Mouse (Mus musculus) lung, embryonic 16.5 days (tissue): ENCODE measurements around the gene Lbhd2. TPM values are rescaled to one million over a fixed set of nuclear protein-coding genes. Genes with fewer than 3 reads are reported as not detected.

Source experiments
- ATAC-seq: fragments of 200-750 bp; cut with Nextera tagmentation; 2 replicates; pipeline ENCODE4 v1.8.0; 2017; ENCODE audit warnings: low read depth, mild to moderate bottlenecking, moderate library complexity
- H3K27ac ChIP-seq: fragments of 300-500 bp; sonication (generic); 2 replicates; pipeline ENCODE4 v1.5.1; 2014; ENCODE audit warnings: mild to moderate bottlenecking, control low read depth, low read length
- H3K27me3 ChIP-seq: fragments of 300-500 bp; sonication (generic); 2 replicates; pipeline ENCODE4 v1.6.1; 2014; ENCODE audit warnings: low read depth, low read length, mixed read lengths; ENCODE audit not compliant: control insufficient read depth, insufficient read depth
- H3K36me3 ChIP-seq: fragments of 300-500 bp; sonication (generic); 2 replicates; pipeline ENCODE4 v1.6.1; 2014; ENCODE audit warnings: low read length; ENCODE audit not compliant: control insufficient read depth, insufficient read depth
- H3K4me1 ChIP-seq: fragments of 300-500 bp; sonication (generic); replicated peaks from 2 replicates; pipeline ENCODE4 v1.6.1; 2014; ENCODE audit warnings: low read length, mixed read lengths; ENCODE audit not compliant: control insufficient read depth, insufficient read depth
- H3K4me2 ChIP-seq: fragments of 300-500 bp; sonication (generic); 2 replicates; pipeline ENCODE4 v1.6.1; 2014; ENCODE audit warnings: low read depth, low read length, control low read depth
- H3K4me3 ChIP-seq: fragments of 300-500 bp; sonication (generic); 2 replicates; pipeline ENCODE4 v1.5.1; 2014; ENCODE audit warnings: mild to moderate bottlenecking, low read length, control low read depth
- H3K9ac ChIP-seq: fragments of 300-500 bp; sonication (generic); 2 replicates; pipeline ENCODE4 v1.6.1; 2014; ENCODE audit warnings: low read length, control low read depth
- H3K9me3 ChIP-seq: fragments of 300-500 bp; sonication (generic); 2 replicates; pipeline ENCODE4 v1.6.1; 2016; ENCODE audit warnings: low read length; ENCODE audit not compliant: control insufficient read depth
- WGBS: fragments of 180-500 bp; shearing (Covaris S2); extraction: QIAGEN DNeasy Blood & Tissue Kit; methylation state at CpG from one replicate; pipeline ENCODE4 v1.1.7; 2014; 5-methylcytosine and 5-hydroxymethylcytosine counted together
- polyA plus RNA-seq: library from polyadenylated mRNA; unstranded; fragments of >200 nt; fragmentation: Nextera tagmentation; extraction: Ambion mirVana; gene quantifications from 2 replicates; pipeline ENCODE4 v1.2.1, GENCODE M21; 2015

Gene Lbhd2
- polyA plus RNA-seq, 1 experiment from 2014 or later = 0.80 TPM

DNA sequence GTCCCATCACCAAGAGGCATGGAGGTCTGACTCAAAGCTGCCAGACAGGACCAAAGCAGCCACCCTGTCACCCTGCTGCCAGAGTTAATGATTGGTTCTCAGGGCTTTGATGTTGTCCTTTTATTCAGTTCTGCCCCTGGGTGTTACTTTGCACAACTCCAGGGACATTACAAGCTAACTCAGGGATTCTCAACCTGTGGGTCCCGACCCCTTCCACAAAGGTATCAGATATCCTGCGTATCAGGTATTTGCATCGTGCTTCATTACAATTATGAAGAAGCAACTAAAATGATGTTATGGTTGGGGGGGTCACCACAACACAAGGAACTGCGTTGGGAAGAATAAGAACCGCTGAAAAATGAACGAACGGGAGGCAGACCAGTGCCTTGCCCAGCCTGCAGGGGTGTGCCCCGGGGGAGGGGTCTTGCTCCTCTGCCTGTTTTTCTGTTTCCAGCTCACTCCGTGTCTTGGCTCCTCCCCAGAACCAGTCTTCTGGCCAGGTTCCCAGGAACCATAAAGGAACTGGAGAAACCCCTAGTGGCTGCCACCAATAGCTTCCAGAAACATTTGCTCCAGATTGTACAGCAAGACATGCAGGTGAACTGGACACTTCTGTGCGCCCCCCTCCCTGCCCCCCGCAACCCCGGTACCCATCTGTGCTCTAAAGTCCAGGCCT is 21.0 kb downstream of the Lbhd2 start:
- 55% methylated on average over 12 of the region's 12 CpGs for WGBS
- Histone ChIP-seq H3K4me1 (peaks cover 31% of the 10 kb centered on the region), H3K27me3 (peaks cover 64% of the 10 kb centered on the region)

DNA sequence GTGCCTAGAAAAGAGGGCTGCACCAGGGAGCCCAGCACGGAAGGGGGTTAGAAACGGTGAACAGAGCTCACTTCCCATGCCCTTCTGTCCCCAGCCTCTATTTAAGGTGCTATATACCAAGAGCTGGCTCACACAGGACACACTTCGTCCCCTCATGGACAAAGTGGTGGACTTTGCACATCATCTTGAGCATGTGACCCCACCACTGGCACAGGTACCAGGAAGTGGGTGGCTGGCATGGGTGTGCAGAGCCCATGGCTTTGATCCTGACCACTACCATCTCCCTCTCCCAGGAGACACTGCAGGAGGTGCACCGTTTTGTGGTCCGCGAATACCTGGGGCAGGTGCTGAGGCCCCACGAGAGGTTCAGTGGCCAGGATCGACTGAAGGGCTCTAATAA is 21.8 kb downstream of the Lbhd2 start:
- no peak overlapping the region for H3K9ac ChIP-seq
- peaks cover 31% of the 10 kb centered on the region for H3K4me1 ChIP-seq
- no peaks in the 10 kb centered on the region for H3K9me3 ChIP-seq
- H3K36me3 ChIP-seq = no peaks in the 10 kb centered on the region
- ATAC-seq = no peak
- H3K27ac ChIP-seq = no peak overlapping the region
- WGBS = 34% methylated on average over 8 of the region's 8 CpGs
- H3K4me2 ChIP-seq = no peak overlapping the region
- no peak overlapping the region for H3K4me3 ChIP-seq
- peaks cover 56% of the 10 kb centered on the region for H3K27me3 ChIP-seq

More for the DNA sequence above, 21.0 kb downstream of the Lbhd2 start:
- H3K9ac ChIP-seq = no peak overlapping the region
- no peak overlapping the region for H3K27ac ChIP-seq
- H3K4me2 ChIP-seq = no peak overlapping the region
- no peak overlapping the region for H3K4me3 ChIP-seq
- ATAC-seq = no peak
- no peaks in the 10 kb centered on the region for H3K9me3 ChIP-seq
- no peaks in the 10 kb centered on the region for H3K36me3 ChIP-seq

DNA sequence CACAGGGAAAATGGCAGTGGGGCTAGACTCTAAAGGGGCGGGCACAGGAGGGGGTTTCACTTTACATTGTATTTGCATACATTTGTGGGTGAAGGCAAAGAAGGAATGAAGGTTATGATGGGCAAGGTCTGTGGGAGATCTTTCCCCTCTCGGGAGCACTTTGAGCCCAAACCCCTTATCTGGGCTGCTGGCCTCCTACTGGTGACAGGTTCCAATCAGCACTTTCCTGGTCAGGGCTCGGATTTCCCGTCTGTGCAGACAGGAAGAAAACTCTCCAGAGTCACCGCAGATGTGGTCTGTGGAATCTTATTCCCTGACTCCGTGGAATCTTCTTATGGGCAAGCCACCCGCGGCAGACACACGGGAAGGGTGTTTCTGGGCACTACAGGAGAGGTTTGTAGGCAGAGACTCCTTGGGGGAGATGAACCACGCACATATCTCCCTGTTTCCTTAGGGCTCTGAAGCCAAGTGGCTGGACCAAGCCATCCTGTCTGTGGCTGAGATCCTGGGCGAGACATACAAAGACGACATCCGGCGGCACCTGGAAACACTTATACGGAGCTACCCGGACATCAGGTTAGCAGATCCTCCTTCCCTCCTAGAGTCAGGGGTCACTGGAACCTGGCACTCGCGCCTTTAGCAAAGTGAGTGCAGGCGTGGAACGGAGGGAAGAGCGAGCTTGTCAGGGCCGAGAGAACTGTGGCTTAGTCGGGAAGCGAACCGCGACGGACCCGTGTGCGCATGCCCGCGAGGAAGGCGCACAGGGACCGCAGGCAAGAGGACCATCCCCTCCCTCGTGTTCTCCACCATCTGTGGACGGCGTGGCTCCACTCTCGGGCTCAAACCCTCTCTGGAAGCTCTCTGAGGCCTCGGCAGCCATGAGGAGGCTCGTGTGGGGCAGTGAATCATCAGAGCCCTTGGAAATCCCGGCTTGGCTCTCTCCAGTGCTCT is 22.6 kb downstream of the Lbhd2 start:
- Histone ChIP-seq H3K36me3 (no peaks in the 10 kb centered on the region), H3K9ac (peak overlapping the region; percentile 57), H3K27ac (0 out of 2 replicates have a peak overlapping the region, but pooled peaks have one; percentile 2), H3K27me3 (peaks cover 48% of the 10 kb centered on the region), H3K4me1 (peaks cover 30% of the 10 kb centered on the region), H3K4me3 (peak overlapping the region; percentile 40), H3K4me2 (peak overlapping the region; percentile 73), H3K9me3 (no peaks in the 10 kb centered on the region)
- WGBS = 1% methylated on average over 40 of the region's 40 CpGs
- ATAC-seq = no peak

DNA sequence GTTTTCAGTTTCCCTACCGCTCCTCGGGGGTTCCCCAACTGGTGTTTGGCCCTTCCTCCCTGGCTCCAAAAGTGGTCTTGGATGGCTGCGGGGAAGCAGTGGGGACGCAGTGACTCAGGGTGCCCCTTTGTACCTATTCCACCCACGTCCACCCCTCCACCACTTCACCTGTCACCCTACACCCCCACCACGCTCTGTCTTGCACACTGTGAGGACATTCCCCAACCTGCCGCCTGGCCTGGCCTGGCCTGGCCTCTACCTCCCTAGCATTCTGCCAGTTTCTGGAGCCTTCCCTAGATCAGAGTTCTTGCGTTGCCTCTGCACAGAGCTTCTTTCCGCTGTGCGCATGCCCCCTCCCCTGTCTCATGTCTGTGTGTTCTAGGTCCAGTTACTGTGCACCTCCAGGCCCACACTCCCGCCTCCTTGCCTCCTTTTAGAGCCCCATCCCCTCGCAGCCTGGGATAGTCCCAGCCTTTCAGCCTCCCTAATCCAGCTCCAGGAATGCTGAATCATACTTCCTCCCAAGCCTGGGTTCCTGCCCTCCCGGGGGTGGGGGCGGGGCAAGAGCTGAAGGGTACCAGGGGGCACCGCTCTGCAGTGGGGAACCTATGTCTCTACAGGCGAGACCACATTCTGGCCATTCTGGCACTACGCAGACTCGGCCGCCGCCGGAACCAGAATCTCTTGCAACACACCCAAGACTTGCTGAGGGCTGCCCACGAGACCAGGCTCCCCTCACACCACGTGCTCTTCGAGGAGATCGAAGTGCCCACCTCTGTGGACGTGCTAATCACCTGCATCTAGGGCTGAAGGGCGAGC is 23.6 kb downstream of the Lbhd2 start:
- Histone ChIP-seq H3K9ac (no peak overlapping the region; the same call in none of the 2 replicates), H3K4me2 (peak overlapping the region; percentile 73), H3K27ac (no peak overlapping the region; the same call in 1 of the 2 replicates), H3K4me3 (peak overlapping the region; percentile 40), H3K4me1 (peaks cover 28% of the 10 kb centered on the region), H3K27me3 (peaks cover 38% of the 10 kb centered on the region), H3K36me3 (no peaks in the 10 kb centered on the region), H3K9me3 (no peaks in the 10 kb centered on the region)
- ATAC-seq = no peak
- WGBS = 15% methylated on average over 27 of the region's 27 CpGs

DNA sequence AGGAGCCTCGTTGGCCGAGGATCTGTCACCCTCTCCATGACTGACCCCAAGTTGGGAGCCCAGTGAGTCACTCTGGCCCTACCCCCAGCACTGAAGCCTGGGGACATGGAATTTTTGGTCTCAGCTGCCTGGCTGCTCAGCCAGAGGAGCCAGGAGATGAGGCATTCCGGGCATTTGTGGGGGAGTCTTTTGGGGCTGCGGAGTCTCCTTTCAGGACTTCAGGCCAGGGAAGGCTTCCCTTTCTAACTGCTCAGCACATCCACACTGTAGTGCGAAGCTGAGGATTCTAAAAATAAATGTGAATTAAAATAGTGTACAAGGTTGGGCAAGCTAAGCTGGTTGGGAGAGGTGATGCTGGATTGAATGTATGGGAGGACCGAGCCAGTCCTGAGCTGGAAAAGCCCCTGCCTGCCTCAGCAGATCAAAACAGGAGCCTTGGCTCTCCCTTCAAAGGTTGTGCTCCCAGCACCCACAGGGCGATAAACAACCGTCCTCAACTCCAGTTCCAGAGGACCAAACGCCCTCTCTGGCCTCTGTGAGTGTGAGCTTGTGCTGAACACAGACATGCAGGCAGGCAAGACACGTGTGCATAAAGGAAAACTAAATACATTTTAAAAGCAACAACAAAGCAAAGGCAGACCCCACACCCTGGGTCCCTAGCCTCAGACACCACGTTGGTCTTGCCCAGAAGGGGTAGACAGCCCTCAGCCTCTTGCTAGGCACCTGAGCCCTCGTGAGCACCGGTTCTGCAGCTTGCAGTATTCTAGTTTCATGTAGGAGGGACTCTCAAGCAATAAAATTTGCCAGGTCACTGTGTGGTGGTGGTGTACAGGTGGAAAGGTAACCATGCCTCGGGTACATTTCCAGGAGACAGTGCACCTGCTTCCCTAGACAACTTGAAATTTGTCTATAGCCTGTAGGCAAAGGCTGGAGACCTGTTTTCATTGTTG is 24.5 kb downstream of the Lbhd2 start:
- Histone ChIP-seq H3K9me3 (no peaks in the 10 kb centered on the region), H3K9ac (no peak overlapping the region; the same call in 1 of the 2 replicates), H3K27ac (no peak overlapping the region; the same call in 1 of the 2 replicates), H3K4me2 (no peak overlapping the region), H3K27me3 (peaks cover 31% of the 10 kb centered on the region), H3K4me1 (peaks cover 26% of the 10 kb centered on the region), H3K36me3 (no peaks in the 10 kb centered on the region), H3K4me3 (no peak overlapping the region)
- ATAC-seq = no peak
- 41% methylated on average over 14 of the region's 14 CpGs for WGBS

DNA sequence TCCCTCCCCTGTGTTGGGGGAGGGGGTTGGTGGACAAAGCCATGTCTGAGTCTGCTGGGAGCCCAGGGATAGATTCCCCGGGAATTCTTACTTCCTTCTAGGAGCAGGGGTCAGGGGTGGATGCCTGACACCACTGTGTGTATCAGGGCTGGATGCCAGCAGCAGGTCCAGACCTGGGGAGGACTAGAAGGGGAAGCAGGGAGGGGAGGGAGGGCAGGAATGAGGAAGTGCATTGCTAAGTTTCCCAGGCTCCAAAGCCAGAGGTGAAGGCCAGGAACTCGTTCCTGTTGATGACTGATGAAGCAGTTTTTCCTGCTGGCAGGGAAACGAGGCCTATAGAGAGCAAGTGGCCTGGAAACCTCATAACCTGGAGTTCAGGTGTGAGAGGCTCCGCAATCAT is 25.5 kb downstream of the Lbhd2 start:
- Histone ChIP-seq H3K9me3 (no peaks in the 10 kb centered on the region), H3K4me2 (no peak overlapping the region), H3K27ac (peak overlapping the region; percentile 81), H3K4me1 (peaks cover 26% of the 10 kb centered on the region), H3K36me3 (no peaks in the 10 kb centered on the region), H3K27me3 (peaks cover 30% of the 10 kb centered on the region), H3K4me3 (no peak overlapping the region), H3K9ac (no peak overlapping the region)
- ATAC-seq = no peak
- WGBS = 28% methylated on average over 4 of the region's 4 CpGs

DNA sequence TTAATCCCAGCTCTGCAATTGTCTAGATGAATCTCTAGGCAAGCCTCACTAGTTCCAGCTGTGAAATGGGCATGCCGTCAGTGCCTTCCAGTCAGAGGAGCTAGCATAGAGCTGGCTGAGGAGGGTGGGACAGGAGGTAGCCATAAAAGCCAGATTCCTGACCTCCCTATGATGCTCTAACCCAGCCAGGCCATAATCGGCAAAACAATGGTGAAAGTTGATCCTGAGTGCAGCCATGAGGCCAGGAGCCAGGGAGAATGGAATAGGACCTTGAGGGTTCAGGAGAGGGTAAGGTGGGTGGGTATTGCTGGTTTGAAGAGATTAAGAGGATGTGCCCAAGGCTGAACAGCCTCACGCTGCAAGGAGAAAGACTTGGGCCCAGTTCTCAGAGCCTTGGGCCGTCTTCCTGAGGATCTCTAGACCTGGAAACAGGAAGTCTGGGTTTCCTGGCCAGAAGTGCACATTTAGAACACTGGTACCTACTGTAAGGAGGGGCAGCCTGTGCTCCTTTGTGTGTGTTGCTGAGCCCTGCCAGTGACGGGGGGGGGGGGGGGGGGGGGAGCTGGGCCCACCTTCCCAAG is 26.2 kb downstream of the Lbhd2 start:
- H3K4me1 ChIP-seq = peaks cover 26% of the 10 kb centered on the region
- ATAC-seq = peak; percentile 7; the same call in 1 of the 2 replicates
- no peaks in the 10 kb centered on the region for H3K9me3 ChIP-seq
- H3K27ac ChIP-seq = peak overlapping the region; percentile 81
- H3K4me2 ChIP-seq = no peak overlapping the region
- no peak overlapping the region for H3K4me3 ChIP-seq
- no peak overlapping the region for H3K9ac ChIP-seq
- 61% methylated on average over 4 of the region's 5 CpGs for WGBS
- no peaks in the 10 kb centered on the region for H3K36me3 ChIP-seq
- peaks cover 27% of the 10 kb centered on the region for H3K27me3 ChIP-seq
